Mouse (Mus musculus) c-Kit-positive CD71-positive TER-119-negative erythroid progenitor cells, embryonic 14.5 days (primary cell): ENCODE measurements around the gene Brd3.

Source experiments
- DNase-seq: peaks from one replicate; pipeline ENCODE4 v3.0.0-alpha.2; 2013; ENCODE audit warnings: low read depth

The Brd3 gene

GRCm38 (mm10) chr2:27400083-27400482, 107.4 kb downstream of the Brd3 start:
- DNase-seq, result no peak

GRCm38 (mm10) chr2:27396656-27397440, 110.6 kb downstream of the Brd3 start:
- no peak for DNase-seq
